Mouse (Mus musculus) CH12F3 (cell line): ENCODE data around the gene Mapkapk3.

ENCODE experiments used
- in situ Hi-C: fragments of 300-500 bp; cut with MboI; formaldehyde crosslinking; loops from 2 replicates; pipeline ENCODE4 v1.14.3; 2020; ENCODE audit warnings: low sequenced_read_pairs

The Mapkapk3 gene

DNA sequence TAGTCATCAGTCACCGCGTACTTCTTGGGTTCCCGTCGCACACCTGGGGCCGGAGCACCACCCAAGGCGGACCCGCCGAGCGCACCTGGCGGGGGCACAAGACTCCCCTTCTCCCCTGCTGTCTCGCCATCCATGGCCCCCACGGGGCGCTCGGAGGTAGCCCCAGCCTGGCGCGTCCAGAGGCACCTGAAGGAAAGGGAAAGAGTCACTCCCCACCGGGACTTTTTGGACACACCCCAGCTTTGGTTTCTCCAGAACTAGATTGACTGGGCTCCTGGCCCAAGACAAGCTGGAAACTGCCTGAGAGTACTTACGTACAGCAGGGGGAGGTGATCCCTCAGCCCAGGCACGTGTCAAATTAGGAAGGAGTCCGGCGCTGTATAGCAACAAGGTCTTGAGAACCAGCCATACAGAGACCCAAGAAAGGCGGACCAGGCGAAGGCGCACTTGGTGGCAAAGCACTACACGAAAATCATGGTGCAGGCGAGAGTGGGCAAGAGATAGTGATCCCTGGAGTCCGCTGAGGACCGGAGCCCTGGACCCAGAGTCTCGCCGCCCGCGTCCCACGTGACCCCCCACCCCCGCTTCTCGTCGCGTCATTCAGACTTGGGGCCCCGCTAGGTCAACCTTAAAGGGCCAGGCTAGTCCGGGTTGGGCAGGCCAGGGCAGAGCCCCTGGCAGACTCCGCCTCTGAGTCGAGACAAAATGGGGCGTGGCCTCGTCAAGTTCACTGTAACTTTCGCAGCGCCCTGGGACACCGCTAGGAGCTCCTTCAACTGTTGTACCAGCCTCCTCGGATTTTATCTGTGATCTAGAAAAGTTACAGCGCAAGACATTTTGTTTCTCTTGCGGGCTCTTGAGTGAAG, at the start of gene Mapkapk3:
Mapkapk3 (minus strand) TSS at position 667 of the 866 bp plus-strand sequence.
- in situ Hi-C loops = loop anchor here (5.0 to 25.0 kb wide), 3 partner anchors 42 to 377 kb away; partner anchors contain the start of gene Hemk1

- in situ Hi-C loops = loop anchor here (5.0 kb wide), 1 partner anchor 46 kb away; no protein-coding TSS in a partner anchor
Observed at GRCm38 (mm10) chr9:107338172-107338883, 48.7 kb upstream of the Mapkapk3 start, which contains the start of gene Hemk1. TSS of gene Hemk1 (minus strand) at chr9:107338350.

GRCm38 (mm10) chr9:107336386-107336785, 46.7 kb upstream of the Mapkapk3 start:
- in situ Hi-C loops = loop anchor here (5.0 kb wide), 1 partner anchor 44 kb away; no protein-coding TSS in a partner anchor

DNA sequence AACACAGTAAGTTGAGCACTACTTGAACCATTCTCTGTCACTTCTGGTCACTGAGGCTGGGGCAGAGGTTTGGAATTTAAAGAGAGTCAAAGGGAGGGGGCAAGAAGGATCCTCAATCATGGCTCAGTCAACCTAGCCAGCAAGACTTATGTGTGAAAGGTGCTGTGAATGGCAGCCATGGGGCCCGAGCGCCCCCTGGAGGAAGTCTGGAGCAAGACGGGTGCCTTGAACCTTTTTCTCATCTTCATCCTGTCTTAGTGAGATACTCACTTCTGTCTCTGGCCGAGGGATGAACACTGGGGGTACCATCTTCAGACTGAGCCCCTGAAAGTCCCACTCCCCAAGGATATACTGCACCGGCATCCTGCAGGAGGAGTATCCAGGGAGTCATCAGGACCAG, 46.2 kb upstream of the Mapkapk3 start:
- in situ Hi-C loops = loop anchor here (5.0 kb wide), 1 partner anchor 44 kb away; no protein-coding TSS in a partner anchor

DNA sequence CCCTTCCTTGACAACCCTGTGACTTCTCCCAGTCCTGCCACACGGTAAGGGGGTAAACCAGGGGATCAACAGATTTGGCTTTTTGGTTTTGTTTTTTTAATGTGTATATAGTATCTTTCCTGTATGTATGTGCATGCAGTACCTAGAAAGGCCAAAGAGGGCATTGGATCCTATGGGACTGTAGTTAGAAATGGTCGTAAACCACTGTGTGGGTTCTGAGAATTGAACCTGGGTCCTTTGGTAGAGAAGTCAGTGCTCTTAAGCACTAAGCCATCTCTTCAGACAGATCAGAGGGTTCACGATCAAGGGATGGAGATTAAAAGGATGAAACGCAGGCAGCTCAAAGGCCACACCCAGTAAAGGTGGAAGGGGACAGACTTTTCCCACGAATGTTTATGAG, 45.4 kb upstream of the Mapkapk3 start:
- in situ Hi-C loops = loop anchor here (5.0 kb wide), 1 partner anchor 43 kb away; no protein-coding TSS in a partner anchor

- in situ Hi-C loops = no loop called here
Observed at GRCm38 (mm10) chr9:107334356-107334755, 44.7 kb upstream of the Mapkapk3 start.

DNA sequence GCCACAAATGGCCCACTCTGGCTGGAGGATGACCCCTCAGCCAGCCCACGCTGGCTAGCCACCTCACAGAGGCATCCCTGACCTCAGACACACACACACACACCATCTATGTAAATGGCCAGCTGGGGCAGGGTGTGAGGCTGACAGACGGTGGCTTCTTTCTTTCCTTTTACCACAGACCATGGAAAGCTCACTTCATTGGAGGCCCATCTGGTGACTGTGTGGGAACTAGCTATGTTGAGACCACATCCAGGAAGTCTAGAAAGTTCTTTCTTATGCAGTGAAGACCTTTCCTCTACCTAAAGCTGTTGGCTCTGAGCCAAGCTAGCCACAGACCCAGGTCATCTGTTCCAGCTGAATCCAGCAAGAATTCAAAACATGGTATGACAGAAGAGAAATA, 44.0 kb upstream of the Mapkapk3 start:
- in situ Hi-C loops = no loop called here

DNA sequence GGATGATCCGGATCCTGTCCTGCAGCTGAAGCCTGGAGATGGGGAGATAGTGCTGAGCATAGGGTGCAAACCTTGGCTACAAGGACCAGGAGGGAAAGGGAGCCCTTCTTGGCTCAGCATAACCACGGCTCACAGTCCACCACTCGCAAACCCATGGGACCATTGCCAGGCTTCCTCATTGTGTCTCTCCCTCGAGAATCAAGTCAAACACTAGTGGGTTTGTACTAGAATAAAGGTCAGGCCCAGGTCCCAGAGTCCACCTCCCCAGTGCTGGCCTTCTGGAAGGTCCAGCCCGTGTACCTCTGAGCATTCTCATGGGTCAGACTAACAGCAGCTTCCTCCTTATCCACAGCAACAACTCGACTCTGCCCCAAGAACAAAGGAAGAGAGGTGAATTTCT, 41.1 kb upstream of the Mapkapk3 start:
- in situ Hi-C loops = no loop called here

GRCm38 (mm10) chr9:107327879-107328620, 38.4 kb upstream of the Mapkapk3 start:
- in situ Hi-C loops = no loop called here

- in situ Hi-C loops = no loop called here
Observed at GRCm38 (mm10) chr9:107325904-107326303, 36.2 kb upstream of the Mapkapk3 start.

DNA sequence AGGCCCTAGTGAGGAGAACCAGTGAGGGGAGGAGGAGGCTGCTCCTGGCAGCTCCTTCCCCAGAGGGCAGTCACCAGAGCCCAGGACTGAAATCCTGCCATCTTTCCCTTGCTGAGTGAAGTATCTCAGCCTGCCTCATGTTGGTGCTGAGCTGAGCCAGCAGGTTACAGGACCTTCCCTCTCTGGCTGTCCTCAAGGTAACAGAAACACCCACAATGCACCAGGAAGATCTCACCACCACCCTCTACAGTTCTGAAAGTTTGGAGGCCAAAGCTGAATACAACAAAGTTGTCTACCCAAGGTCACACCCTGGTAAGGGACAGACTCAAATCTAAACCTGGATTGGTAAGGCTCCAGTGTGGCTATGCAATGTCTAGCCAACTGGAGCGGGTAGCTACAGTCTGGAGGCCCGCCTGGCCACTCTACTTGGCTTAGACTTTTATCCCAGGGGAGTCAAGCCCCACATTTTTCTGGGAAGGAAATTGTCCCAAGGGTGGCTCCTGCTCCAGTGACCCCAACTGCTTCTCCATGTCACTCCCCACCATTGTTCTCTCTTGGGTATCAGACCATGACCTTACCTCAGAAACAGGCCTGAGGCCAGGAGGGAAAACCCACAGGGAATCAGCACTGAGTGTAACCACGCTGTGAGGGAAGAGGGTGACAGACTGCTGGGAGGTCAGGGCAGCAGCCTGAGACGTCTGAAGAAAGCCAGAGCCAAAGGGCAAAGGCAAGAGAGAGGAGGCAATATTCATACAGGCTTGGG, 35.3 kb upstream of the Mapkapk3 start:
- in situ Hi-C loops = no loop called here

DNA sequence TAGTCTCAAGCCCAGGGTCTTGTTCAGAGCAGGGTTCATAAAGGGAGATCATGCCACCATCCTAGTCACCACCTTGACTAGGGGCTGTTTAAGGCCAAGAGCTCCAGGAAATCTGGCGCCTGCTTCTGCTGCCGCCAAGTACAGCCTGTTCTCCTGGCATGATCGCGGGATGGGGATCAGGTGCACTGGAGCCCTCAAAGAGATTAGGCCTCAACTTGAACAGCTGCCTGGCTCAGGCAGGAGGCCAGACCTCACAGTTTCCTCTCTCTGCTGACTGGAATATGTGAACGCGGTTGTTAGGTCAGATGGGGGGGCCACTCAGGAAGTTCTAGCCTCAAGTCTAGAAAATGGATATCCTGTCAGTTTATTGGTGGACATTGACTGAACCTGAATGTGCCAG, 33.9 kb upstream of the Mapkapk3 start:
- in situ Hi-C loops = no loop called here

DNA sequence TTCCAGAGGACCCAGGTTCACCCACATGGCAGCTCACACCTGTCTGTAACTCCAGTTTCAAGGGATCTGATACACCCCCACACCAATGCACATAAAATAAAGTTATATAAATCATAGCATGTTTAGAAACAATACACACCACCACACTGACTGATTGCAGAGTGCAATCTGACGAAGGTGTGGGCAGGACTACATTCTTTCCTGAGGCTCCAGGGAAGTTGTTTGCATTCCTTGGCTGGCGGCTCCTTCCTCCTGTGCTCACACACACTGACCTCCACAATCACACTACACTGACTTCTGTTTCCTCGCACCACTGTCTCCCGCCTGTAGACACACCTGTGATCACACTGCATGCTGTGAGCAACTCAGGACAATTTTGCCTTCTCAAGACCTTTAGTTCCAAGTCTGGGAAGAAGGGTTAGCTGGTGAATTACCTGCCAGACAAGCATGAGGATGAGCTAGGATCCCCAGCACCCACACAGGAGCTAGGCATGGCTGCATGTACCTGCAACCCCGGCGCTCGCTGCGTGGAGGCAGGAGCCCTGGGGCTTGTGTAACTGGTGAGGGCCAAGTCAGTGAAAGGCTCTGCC, 32.9 kb upstream of the Mapkapk3 start:
- in situ Hi-C loops = no loop called here

- in situ Hi-C loops = no loop called here
Observed at GRCm38 (mm10) chr9:107315791-107316190, 26.1 kb upstream of the Mapkapk3 start.

DNA sequence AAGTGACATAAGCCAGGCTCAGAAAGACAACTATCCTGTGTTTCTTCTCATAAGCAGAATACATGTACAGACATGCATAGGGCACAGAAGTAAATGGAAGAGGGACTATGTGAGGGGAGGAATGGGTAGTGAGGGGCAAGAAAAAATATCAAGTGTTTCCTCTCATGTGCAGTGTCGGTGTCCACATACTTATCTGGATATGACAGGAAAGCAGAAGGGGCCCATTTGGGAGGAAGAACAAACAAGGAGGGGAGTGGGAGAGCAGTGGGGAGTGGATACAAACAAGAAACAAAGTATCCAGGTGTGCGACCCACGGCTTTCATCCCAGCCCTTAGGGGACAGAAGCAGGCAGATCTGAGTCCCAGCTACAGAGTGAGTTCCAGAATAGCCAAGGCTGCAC, 24.2 kb upstream of the Mapkapk3 start:
- in situ Hi-C loops = no loop called here

- in situ Hi-C loops = no loop called here
Observed at GRCm38 (mm10) chr9:107312811-107313584, 23.3 kb upstream of the Mapkapk3 start.

GRCm38 (mm10) chr9:107309600-107309999, 19.9 kb upstream of the Mapkapk3 start:
- in situ Hi-C loops = no loop called here

- in situ Hi-C loops = no loop called here
Observed at GRCm38 (mm10) chr9:107309171-107309570, 19.5 kb upstream of the Mapkapk3 start.
